Mouse (Mus musculus): Measurements from ENCODE around the gene Foxi3.

DNA sequence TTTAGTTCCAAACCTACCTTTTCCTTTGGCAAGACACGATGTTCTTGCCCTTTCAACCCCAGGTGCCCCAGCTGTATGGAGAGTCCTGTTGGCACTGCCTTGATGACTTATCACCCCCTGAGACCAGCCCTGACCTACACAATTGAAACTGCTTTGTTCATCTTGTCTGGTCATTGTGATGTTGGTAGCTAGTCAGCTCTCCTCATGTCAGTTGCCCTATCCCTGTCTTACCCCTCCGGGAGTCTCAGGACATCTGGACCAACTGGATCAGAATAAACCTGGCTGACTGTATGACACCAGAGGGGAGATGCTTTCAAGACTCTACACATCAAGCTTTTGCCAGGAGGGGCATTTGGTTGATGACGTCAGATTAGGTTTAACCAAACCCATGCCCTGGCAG, 37.5 kb upstream of the Foxi3 start, which contains the start of gene Tex37:
- no peak for TF ChIP-seq CTCF (IDR thresholded peaks at IDR 0.05; ENCODE audit: low read depth, low read length)
- no peak for TF ChIP-seq GATA1 (IDR thresholded peaks at IDR 0.05; ENCODE audit: borderline replicate concordance, low read length)
- no peak for TF ChIP-seq GATA2 (IDR thresholded peaks at IDR 0.05; ENCODE audit: borderline replicate concordance, low read depth, low read length)
- TF ChIP-seq TAL1 (conservative IDR thresholded peaks at IDR 0.05; ENCODE audit: low read depth, low read length): no peak
- TF ChIP-seq POLR2AphosphoS5 (IDR thresholded peaks at IDR 0.05; ENCODE audit: insufficient replicate concordance, low read depth, low read length): no peak
